In genomic region chr13:97911013-97911412, GRCm38 (mm10) we compare ENCODE assay signal across 8 mouse cellular contexts.
DNase-seq lines count a peak whose midpoint lies in the region; ATAC-seq lines count a peak whose summit lies in the region.

No protein-coding gene starts in this region.

- intact Hi-C loops in left cerebral cortex, postnatal 4 days (cut with DNase I), result no loop called here
- intact Hi-C loops in heart, postnatal 10 days (cut with DNase I), result no loop called here
- intact Hi-C loops in left cerebral cortex, postnatal 36 days (cut with DNase I), result no loop called here

- no peak for ATAC-seq in megakaryocyte, adult 5-6 weeks (ENCODE audit: poor library complexity, severe bottlenecking)

- DNase-seq in left cerebral cortex, adult 11 months (ENCODE audit: low spot score), result peak; percentile 53
- DNase-seq in left cerebral cortex, postnatal 4 days, result no peak
- DNase-seq in heart, postnatal 10 days, result peak; percentile 22 to 29
- DNase-seq in left cerebral cortex, postnatal 36 days (ENCODE audit: low spot score in 2 of 2), result peak; percentile 62 to 71
- peak; percentile 25 for DNase-seq in right cerebral cortex, postnatal 4 days
- no peak for DNase-seq in spleen, postnatal 4 days (ENCODE audit: low spot score in 2 of 2)
- DNase-seq in lung, postnatal 4 days, result no peak

Comparison
In these comparisons a context has a peak if more than half of its experiments do, and no peak if none do; other contexts are left out.
1. DNase-seq: peak in left cerebral cortex, adult 11 months (single experiment), heart, postnatal 10 days (2 of 2), left cerebral cortex, postnatal 36 days (2 of 2) and right cerebral cortex, postnatal 4 days (single experiment); none in left cerebral cortex, postnatal 4 days (single experiment), spleen, postnatal 4 days (0 of 2) and lung, postnatal 4 days (0 of 2).